Mouse (Mus musculus) lung, postnatal 4 days (tissue): Measurements from ENCODE around the gene Piga.

ENCODE experiments used
- DNase-seq, 2 experiments: peaks; one replicate each; pipeline ENCODE4 v3.0.0; 2021

Piga gene

GRCm38 (mm10) chrX:164419471-164419939 lies at the start of gene Piga:
Gene Piga, plus strand, starts transcription at chrX:164419787.
- peak; percentile 92 to 97 for DNase-seq

DNA sequence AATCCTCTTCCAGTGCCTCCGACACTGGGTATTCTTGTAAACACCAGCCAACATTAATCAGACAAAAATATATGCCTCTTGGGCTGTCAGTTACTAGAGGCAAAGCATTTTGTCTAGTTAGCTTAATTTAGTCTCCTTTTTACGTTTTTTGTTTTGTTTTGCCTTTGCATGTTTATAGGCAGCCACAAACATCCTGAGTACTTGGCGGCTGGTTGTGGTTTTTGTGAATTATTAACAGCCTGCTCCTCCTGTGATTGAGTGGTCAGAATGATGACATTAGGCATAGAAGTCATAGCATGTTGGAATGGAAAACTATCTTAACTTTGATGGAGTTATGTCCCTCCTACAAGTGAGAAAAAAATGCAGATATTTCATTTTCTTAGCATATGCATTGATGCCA lies 49.0 kb upstream of the Piga start:
- DNase-seq, result no peak

- DNase-seq, result peak; percentile 21 to 42
Measured at GRCm38 (mm10) chrX:164373081-164373480, 46.5 kb upstream of the Piga start, which contains the start of gene Vegfd. Gene Vegfd, plus strand, starts transcription at chrX:164373378.

- no peak for DNase-seq
Measured at GRCm38 (mm10) chrX:164374586-164374985, 45.0 kb upstream of the Piga start.

GRCm38 (mm10) chrX:164379721-164380120 lies 39.9 kb upstream of the Piga start:
- no peak for DNase-seq

- DNase-seq, result peak; percentile 85 to 89
Measured at GRCm38 (mm10) chrX:164381618-164382408, 37.8 kb upstream of the Piga start.

GRCm38 (mm10) chrX:164394091-164394490 lies 25.5 kb upstream of the Piga start:
- no peak for DNase-seq

GRCm38 (mm10) chrX:164398456-164398855 lies 21.1 kb upstream of the Piga start:
- DNase-seq, result no peak

GRCm38 (mm10) chrX:164405080-164405649 lies 14.4 kb upstream of the Piga start:
- no peak for DNase-seq

DNA sequence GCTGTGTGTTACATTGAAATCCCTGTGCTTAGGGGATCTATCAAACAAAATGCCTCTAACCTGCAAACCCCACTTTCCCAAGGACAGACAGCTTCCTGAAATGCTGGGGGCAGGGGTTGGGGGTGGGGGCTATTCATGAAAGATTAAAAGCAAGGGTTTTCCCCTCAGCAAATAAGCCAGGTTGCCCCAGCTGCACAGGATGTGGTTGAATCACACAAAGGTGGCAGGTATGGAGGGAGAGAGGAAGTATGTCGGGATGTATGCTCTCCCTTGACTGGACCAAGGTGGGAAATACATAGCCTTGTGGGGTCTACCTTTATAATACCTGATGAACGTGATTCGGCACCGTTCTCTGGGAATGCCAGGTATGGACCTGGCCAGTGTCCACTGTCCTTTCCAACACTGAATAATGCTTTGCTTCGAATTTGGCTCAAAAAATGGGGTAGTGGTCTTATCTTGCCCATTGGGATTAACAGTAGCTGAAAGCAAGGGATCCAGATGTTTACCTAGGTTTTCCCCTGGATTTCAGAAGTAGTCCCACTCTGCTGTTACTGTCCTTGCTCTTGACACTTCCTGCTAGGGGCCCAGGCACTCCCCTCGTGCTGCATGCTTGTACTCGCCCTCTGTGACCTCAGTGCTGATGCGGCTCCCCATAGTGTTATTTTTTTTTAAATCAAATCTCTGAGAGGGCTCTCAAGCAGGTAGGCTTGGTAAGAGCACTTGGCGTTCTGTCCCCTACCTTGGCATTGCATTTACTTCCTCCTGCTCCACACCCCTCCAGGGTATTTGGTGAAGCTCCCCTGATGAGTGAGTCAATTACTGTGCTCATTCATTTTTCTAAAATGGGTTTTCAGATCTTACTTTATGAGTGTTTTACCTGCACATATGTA lies 13.2 kb upstream of the Piga start:
- peak in 1 of 2 experiments; percentile 24 for DNase-seq

GRCm38 (mm10) chrX:164408301-164408927 lies 11.2 kb upstream of the Piga start:
- DNase-seq, result no peak

- DNase-seq, result no peak
Measured at GRCm38 (mm10) chrX:164410562-164410961, 9.0 kb upstream of the Piga start.

DNA sequence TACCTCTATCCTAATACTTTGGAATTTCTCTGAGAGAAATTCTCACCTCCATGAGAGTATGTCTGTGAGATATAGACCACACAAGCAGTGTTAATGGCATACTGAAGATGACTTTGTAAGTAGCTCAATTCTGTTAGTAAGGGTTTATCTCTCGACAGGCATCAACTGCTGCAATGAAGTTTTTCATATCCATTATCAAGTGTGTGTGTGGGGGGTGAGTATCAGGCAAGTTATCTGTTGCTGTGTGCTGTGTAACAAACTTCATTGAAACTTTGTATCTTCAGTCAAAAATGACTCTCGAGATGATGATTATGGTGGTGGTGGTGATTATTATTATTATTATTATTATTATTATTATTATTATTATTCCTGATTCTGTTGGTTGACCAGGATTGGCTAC lies 2.8 kb upstream of the Piga start:
- DNase-seq, result no peak

GRCm38 (mm10) chrX:164418008-164418407 lies 1.6 kb upstream of the Piga start:
- no peak for DNase-seq

DNA sequence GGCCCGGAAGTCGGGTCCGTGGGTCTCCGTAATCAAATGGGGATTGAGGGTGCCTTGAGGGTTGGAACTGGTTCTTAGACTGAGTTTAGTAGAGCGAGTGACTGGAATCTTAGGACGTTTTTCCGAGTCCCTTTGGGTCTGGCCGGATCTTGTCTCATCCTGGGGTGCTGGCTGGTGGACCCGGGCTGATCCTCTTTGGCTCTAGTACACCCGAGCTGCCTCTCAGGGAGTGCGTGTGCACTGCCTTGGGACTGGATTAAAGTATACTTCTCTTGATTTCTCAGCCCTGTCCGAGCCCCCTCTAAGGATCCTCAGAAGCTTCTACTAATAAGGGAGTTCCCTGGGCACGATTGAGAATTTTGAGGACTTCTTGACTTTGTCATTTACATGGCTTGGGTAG lies 368 bp downstream of the Piga start:
- no peak for DNase-seq

DNA sequence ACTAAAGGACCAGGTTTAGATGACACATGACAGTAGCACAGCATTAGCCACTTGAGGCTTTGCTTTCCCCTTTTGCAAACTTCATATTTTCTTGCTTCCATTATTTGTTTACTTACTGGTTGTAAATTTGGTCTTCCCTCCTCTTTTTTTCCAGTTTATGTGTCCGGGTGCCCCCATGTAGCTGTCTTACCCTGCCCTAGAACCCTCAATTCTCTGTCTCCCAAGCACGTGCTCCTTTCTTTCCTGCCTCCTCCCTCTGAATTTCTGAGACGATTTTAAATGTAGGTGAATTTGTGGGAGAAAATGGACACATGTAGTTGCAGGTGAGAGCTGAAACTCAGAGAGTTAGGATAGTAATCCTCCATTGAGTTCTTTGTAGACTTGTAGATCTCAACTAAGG lies 931 bp downstream of the Piga start:
- no peak for DNase-seq

DNA sequence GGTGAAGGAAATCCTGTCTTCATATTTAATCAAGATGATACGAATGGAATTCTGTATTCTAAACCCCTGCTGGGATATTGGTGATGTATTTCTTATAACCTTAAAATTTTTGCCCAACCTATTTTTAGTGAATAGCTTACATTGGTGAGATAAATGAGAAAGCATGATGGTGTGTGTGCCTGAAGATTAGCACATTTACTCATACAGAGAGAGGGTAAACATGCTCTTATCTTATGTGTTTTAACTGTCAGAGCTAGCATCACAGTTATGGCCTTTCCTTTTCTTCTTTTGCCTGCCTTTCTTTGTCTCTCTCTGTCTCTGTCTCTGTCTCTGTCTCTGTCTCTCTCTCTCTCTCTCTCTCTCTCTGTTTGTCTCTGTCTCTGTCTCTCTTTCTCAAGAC lies 5.2 kb downstream of the Piga start:
- DNase-seq, result no peak

DNA sequence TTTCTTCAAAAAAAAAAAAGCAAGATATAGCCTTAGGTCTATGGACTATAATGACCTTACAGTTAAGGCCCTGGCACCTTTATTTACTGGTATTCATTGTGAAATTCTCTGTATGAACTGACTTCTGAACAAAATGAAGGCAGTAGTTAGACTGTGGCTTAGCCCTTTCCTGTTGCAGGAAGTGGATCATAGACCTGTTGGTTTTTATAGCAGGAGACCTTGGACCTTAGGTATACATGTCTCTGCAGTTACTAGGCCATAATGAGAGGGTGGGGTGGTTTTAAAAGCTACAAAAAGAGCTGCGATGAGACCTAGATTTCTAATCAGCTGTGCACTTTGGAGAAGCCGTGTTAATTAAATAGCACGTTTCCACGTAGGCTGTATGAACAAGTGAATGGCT lies 7.7 kb downstream of the Piga start:
- no peak for DNase-seq

DNA sequence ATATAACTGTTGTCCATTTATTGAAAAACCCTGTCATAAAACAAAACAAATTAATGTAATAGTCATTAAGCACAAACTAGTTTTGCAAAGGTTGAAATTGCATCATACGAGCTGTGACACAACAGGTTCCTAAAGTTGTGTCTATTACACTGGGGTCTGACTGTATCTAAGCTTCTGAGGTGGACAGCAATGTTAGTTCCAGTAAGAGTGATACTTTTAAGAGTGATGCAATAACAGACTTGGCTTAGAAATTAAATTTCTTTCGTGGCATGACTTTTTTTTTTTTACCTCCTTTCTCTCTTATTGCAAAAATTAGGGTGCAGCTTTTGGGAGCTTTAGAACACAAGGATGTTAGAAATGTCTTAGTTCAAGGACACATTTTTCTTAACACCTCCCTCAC lies 8.6 kb downstream of the Piga start:
- no peak for DNase-seq

GRCm38 (mm10) chrX:164430621-164431020 lies 11.0 kb downstream of the Piga start:
- no peak for DNase-seq

DNA sequence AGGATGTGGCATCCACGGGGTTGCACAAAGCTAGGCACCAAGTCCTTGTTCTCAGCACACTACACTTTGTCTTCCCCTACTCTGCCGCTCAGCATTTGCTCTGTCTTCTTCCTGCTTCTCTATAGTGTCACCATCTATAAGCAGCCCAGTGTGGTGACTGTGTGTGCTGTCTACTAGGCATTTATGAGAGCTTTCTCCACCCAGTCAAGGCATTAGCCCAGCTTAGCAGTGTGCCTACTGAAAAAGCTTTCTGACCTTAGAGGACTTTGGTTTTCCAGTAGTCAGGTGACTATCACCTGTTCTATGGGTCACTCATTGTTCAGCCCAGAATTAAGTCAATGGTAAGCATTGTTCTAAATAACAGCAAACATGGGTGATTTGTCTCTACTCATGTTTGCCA lies 11.5 kb downstream of the Piga start:
- no peak for DNase-seq

GRCm38 (mm10) chrX:164431541-164431940 lies 12.0 kb downstream of the Piga start:
- DNase-seq, result no peak

GRCm38 (mm10) chrX:164432682-164433081 lies 13.1 kb downstream of the Piga start:
- DNase-seq, result no peak
